Mouse (Mus musculus) thymus, postnatal 25 days (tissue): ENCODE results near the gene B4galnt3.
"Not testable (repeated sequence)": the region's sequence is repeated elsewhere in the genome, so short reads cannot be mapped to it uniquely, and the experiment has no call there.

Experiments
- DNase-seq: peaks from one replicate; pipeline ENCODE4 v3.0.0; 2022

Gene B4galnt3

DNA sequence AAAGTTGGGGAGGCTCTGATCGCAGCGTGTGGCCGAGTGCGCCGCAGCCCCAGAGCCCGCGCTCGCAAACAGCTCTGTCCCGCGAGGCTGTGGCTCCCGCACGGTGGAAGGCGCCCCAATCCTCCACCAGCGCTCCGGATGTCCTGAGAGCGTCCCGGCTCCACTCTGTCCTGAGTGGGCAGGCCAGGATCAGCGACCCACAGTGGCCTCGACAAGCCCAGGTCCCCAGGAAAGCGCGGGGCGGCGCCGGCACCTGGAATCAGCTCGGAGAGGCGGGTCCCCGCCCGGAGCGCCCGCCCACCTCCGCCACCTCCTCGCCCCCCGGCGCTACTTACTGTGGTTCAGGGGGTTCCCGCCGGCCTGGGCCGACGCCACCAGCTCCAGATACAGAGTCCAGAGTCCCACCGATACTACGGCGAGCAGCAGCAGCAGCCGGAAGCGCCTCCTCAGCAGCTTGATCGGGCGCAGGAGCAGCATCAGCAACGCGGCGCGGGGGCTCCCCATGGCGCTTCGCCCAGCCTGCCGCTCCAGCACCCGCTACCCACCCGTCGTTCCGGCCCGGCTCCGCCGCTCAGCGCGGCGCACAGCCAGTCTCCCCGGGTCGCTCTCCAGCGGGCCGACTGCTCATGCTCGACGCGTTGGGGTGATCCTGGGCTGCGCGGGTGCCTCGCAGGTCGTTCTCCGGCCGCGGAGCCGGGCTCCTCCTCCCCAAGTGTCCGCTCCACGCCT lies at the start of gene B4galnt3, which contains the start of gene D330020A13Rik:
TSS of gene B4galnt3 (minus strand) at position 504 of the 729 bp plus-strand sequence.
TSS of gene D330020A13Rik (plus strand) at position 309 of the 729 bp plus-strand sequence.
- peak; percentile 52 for DNase-seq

DNA sequence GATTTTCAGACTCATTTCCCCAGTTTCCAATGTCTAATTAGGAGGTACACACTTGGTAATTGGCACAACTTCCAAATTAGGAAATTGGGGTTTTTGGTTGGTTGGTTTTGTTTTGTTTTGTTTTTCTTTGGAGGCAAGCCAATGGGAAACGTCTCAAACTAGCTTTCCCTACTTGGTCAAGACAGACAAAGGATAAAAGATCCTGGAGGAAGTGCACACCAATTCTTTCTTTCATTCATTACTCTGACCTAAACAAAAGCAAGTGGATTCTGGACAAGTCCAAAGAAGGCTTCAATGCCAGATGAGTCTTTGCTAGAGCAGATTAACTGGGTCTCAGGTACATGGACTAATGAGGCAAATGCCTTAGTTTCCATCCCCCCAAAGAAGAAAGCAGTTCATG lies 49.6 kb upstream of the B4galnt3 start:
- DNase-seq, result no peak

DNA sequence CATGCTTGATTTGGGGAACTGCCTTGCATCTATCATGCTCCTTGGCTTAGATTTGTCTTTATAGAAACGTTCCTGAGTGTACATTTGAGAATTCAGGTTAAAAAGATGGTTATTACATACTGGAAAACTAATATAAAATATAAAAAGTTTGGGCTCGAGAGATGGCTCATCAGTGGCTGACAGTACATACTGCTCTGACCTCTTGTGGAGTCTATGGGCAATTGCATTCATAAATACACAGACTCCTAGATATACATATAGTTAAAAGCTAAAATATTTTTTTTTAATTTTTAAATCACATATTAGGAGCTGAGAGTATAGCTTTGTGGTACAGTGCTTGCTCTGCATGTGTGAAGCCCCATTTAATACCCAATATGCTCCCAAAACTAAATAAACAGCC lies 38.0 kb upstream of the B4galnt3 start:
- no peak for DNase-seq

DNA sequence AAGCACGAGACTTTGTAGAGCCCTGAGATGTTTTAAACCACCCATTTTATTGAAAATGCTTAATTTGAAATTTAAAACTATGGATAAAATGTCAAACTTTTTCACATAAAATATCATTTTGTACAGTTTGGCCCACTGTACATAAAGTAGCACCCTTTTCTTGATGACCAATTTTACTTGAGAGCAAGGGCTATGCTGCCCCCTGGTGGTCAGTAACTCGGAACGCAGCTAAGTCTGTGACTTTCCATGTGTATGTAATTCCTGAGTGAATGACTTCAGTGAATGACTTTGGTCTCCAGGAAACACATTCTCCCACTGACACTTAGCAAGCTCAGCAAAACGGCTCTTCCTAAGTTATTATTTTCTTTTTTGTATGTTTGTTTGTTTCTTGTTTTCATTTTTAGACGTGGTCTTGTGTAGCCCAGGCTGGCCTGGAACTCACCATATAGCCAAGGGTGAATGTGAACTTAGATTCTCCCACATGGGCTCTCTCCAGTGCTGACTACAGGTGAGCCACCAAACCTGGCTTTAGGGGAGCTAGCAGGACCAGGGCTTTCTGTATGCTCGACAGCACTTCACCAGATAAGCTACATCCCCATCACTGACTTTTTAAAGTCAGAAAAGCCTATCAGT lies 30.1 kb upstream of the B4galnt3 start:
- DNase-seq, result peak; percentile 40

DNA sequence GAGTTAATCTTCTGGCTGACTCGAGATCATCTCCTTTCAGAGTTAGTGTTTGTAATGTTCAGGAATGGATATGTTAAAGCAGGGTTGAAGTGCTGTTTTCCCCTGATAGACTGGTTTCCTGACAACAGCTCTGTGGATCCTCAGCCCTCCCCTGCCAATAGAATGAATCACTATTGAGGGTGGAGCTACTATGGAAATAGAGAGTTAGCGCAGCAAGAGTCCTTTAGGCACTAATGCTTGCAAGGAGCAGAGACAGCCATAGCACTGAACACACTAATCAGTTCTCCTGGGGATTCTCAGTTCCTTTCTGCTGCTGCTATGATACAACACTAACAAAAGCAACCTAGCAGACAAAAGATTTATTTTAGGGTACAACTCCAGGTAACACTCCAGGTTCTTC lies 26.0 kb upstream of the B4galnt3 start:
- DNase-seq, result no peak

DNA sequence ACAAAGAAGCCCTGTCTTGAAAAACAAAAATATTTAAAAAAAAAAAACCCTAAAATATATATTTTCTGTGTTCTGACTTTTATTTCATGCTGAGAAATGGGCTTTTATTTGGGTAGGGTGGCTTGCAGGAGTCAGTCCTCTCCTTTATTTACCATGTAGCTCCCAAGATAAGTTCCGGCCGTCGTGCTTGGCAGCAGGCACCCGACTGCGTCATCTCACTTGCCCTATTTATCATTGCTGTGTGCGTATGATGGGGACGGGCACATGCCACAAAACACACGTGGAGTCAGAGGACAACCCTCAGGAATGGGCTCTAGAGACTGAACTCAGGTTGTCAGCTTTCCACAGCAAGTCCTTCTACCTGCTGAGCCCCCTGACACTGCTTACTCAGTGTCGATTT lies 24.8 kb upstream of the B4galnt3 start:
- no peak for DNase-seq

DNA sequence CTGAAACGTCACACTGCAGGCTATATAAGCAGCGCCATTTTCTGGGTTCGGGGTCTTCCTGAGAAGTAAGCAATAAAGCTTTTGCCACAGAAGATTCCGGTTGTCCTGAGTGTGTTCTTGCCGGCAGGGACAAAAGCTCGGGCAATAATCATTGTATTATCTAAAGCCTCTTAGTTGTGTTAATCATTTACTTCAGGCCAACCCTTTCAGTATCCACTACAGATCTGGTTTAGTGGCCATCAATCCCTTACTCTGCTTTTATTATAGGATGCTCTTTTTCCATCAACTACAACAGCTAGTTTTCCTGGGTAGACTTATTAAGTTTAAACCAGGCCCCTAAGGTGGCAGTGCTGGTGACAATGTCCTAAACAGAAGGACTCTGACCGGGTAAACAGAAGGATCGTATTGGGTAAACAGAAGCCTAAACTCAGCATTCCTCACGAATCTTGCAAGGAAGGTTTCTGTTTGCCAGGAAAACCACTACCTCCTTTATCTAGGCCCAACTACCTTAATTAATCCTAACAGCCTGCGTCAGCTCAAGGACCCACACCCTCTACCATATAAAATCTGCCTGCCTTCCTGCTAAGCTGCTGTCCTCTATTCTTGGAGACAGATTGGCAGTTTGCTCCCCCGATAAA lies 24.1 kb upstream of the B4galnt3 start:
- DNase-seq, result no peak

DNA sequence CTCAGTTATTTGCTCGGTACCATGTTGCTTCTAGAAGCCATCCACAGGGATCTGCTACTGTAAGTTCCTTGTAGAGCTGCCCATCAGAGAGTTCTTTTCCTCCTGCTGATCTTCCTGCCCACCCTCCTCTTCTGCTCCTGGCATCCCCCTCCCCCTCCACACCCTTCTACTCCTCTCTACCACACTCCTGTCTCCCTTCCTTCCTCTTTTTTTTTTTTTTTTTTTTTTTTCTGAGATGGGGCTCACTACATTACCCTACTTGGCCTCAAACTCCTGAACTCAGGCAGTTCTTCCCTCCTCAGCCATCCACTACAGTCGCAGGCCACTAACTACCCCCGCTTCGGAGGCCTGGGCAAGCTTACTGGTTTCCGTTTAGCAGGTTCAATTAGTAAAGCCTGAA lies 18.1 kb upstream of the B4galnt3 start:
- no peak for DNase-seq

DNA sequence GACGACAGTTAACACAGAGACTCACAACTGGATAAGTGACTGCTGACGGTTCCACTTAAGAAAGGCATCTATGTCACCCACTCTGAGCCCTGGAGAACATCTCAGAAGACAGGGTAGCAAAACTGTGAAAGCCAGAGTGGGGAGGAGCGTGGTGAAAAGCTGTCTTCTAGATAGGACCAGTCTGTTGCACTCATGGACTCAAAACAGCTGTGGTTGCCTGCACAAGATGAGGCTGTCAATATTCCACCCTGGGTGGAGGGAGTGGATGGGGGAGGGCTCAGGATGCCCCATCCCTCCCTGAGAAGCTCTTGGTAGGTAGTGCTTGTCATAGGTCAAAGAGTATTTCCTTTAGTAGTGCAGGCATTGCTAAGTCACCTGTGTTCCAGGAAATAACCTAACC lies 15.4 kb upstream of the B4galnt3 start:
- DNase-seq, result no peak

DNA sequence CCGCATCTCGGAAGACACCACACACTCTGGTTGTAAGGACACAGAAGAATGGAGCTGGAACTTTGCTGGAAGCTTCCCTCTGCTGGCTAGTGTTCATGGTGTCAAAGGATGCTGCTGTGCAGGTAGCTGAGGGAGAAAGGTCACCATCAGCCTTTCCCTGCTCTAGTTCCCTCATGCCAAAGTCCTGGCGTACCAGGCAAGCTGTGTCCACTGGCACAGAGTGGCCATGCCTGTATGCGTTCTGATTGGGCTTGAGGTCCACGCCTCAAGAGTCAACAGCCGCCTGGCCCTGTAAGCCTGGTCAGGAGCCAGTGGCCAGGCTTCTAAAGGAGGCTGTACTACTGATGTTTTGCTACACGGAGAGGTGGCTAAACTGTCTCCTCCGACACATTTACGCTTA lies 15.0 kb upstream of the B4galnt3 start:
- no peak for DNase-seq

DNA sequence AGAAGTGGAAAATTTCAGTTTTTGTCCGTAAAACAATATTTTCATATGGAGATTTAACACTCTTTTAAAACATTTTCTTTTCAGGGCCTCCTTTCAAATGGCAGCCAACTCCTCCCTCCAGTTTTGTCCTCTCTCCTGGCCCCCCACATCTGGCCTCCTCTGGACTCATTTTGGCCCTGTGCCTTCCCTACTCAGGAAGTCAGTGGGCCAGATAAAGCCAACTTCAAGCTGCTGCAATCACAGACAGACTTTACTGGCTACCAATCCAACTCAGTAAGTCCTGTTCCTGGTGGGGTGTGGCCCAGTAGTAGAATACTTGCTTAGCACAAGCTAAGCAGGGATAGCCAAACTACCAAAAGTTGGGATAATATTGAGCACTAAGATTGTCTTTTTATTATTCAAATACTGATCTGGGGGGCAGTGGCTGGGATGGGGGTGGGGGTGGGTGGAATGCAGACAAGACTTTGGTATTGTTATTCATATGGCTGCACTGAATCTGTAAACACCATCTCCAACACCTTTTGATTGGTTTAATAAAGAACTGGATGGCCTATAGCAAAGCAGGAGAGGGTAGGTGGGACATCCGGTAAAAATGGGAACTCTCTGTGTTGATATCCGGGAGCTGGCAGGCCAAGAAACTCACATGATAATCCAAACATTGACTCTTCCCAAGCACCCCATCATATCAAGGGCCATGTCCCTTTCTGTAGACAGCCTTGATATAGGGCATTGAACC lies 12.7 kb upstream of the B4galnt3 start:
- no peak for DNase-seq

DNA sequence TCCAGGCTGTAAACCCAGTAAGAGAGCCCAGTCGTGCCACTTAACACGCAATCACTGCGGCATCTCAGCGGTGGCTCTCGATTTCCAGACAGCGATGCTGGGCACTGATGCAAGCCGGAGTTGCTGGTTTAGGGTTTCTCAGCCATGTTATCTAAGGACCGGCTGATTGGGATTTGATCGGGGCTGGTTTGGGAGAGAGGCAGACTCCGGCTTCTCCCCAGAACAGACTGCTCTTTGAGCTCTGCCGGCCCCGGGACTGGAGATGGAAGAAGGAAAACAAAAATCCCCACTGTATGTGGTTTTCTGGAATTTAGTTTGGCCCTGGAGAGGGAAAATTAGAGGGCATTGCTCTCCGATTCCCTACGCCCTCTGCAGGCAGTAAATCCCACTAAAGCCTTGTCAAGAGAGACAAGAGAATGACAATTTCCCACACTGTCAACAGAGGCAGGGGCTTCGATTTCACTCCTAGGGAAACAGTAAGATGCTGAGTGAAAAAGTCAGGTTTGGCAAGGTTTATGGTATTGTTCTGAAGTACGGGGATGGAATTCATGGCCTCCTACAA lies 8.5 kb upstream of the B4galnt3 start:
- no peak for DNase-seq

DNA sequence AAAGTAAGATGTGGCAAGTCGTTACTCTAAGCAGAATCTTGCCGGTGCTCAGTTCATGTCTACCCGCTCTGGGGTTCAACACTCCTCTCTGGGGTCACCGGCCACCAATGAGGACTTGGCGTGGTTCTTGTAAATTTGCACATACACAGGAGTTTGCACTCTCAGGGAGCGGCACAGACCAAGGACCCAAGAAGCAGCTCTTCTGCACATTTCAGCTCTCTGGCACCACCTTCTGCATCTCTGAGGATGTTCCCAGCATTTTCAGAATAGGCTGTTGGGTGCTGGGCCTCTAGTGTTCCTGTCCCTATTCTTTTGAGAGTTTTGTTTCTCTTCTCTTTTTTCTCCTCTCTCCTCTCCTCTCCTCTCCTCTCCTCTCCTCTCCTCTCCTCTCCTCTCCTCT lies 6.8 kb upstream of the B4galnt3 start:
- DNase-seq, result peak; percentile 44

DNA sequence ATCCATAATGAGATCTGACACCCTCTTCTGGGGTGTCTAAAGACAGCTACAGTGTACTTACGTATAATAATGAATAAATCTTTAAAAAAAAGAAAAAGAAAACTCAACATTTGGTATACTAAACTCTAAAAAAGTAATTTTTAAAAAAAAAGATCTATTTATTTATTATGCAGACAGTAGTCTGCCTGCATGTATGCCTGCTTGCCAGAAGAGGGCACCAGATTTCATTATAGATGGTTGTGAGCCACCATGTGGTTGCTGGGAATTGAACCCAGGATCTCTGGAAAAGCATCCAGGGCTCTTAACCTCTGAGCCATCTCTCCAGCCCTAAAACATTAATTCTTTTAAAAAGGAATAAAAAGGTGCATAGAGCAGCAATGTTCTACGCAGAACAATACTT lies 2.2 kb upstream of the B4galnt3 start:
- not testable (repeated sequence) for DNase-seq

DNA sequence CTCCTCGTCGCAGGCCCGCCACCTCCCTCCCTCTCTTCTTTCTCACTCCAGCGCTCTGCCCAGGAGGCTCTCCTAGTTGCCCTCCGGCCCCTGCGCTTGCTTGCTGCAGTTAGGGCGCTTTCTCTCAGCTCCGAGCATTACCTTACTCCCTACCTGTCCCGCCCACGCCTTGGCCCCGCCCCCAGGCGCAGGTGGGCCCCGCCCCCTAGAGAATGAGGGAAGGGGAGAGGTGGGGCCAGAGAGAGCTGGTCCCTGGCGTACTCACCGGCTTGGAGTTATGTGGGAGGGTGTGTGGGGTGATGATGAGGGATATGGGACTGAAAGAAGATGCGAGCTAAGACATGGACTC lies 400 bp upstream of the B4galnt3 start:
- peak; percentile 40 for DNase-seq

DNA sequence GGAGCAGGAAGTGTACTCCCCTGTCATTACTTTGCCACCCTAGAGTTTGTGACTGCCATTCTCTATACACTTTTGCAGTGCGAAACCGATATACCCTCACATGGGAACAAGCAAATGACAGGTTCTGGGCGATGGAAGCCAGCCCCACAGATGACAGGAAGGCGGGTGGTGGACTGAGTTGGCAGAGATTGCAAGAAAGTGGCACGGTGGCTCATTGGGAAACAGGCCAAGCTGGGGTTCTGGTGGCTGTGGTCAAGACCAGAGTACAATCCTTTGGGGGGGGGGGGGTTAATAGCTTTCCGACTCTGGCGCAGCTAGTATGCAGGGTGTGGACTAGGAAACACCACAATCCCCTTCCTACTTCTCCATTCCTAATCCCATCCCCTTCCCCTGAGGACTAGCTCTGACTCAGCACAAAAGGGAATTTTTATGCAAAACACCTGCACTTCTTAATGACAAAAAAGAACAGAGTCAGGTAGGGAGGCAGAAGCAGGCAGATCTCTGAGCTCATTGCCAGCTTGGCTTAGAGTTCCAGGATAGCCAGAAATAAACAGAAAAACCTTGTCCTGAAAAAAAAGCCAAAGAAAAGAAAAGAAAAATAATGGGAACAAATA lies 2.9 kb downstream of the B4galnt3 start:
- DNase-seq, result no peak

DNA sequence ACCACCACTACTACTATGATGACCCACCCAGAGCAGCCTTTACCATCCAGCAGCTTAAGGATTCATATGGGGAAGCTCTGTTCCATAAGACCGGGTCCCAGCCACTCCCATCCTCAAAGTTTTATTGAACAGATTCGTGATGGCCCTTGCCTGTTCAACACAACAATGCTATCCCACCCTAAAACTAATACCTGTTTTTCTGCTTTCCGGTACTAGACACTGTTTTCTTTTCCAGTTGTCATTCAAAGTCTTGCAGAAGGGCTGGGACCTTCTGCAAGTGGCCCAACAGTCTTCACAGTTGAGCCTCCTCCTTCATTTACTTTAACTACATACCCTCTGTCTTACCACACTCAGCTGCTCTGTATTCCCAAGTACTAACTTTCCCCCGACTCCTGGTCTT lies 4.9 kb downstream of the B4galnt3 start:
- DNase-seq, result no peak

DNA sequence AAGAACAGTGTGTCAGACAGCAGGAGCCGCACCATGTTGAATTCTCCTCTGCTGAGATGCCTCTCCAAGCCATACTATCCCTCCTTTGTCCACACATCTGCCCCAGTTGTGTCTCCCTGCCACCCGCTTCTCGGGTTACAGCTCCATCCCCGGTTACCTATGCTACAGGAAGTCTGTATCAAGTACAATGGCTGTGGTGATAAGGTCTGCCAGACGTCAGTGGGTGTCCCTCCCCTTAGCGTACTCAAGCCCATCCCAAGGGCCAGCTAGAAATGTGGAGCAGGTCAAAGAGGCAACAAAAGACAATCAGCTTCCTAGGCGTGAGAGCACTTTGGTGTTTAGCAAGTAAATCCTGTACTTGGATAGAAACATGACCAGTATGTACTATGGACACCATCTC lies 5.8 kb downstream of the B4galnt3 start:
- DNase-seq, result no peak

DNA sequence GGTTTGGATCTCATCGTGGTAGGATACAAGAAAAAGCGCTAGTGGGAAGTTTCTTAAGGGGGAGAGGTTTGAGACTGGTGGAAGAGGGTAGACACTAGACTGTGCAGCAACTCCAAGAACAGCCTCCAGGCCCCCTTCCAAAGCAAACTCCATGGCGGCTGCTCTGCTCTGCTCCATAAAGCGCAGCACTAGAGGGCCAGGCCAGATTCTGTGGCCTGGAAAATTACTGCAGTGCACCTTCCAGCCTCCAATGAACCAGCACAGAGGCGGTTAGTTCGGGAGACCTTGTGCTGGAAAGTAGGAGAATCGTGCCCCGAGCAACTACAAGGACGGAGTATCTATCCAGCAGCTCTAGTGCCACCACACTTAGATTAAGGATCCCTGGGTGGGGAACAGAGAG lies 7.1 kb downstream of the B4galnt3 start:
- no peak for DNase-seq

DNA sequence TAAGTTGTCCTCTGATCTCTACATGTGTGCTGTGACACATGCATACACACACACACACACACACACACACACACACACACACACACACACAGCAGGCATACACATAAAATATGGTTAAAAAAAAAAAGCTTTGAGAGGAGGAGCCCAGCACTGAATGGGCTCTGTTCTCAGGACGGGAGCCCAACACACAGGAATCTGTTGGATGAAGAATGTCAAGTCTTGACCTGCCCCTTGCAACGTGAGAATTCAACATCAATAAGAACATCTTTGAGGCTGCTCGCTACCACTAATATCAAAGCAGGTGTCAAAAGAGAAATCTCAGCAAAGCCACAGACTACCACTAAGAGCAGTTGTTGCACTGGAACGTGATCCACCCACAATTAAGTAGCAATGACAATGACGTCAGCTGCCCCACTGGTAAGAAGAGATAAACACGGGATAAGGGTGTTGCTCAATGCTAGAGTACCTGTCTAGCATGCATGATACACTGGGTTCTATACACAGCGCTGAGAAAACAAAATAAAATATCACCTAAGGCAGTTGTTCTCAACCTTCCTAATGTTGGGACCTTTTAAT lies 17.4 kb downstream of the B4galnt3 start:
- DNase-seq, result no peak

DNA sequence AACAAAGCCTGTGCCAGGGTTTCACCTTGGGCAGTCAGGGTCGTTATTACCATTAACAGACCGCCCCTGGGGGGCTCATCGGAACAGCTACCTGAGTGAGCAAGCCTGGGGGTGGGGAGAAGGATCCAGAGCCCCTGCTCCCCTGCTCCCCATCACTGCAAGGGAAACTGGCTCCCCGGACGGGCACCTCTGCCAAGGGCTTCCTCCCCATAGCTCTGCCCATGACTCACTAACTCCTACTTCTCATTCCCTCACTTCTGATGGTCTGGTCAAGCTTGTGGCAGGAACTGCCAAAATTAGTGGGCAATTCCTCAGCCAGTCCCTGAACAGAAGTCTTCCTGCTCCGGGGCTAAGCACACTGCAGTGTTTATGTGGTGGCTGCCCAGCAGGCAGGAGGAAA lies 19.1 kb downstream of the B4galnt3 start:
- DNase-seq, result no peak

DNA sequence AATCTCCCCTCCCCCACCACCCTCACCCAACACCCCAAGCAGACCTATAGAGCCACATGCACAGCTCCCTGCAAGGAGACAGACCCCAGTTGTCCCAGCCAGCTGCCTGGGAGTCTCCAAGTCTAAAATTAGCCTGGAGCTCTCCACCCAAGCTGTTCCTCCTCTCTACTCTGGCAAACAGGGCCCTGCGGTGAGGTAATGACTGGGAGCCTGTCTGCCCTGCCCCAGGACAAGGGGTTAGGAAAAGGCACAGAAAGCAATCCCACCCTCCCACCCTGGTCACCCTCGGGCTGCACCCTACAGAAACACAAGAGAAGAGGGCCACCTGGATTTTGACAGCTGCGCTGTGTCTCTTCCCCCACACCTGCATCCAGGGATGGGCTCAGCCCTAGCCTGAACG lies 19.5 kb downstream of the B4galnt3 start:
- DNase-seq, result no peak

DNA sequence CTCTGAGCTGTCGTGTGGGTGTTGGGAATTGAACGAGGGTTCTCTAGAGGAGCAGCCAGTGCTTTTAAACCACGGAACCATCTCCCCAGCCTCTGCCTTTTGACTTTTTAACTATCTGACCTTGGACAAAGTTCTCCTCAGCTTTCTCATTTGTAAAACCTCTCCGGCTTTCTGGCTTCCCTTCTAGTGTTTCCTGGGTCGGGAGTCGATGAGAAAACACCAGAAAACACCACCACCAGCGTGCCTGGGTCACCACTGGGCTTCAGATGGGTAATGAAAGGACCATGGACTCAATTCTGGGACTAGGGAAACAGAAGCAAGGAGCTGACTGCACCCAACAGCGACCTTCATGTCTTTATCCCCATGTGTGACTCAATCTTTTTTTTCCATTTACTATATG lies 20.2 kb downstream of the B4galnt3 start:
- DNase-seq, result no peak
